Mouse (Mus musculus) frontal cortex, adult (tissue): Measurements from ENCODE around the gene Impg1.

ENCODE experiments used
- ATAC-seq: cut with Nextera tagmentation; 2 replicates; pipeline ENCODE4 v1.9.2; 2017; ENCODE audit warnings: mild to moderate bottlenecking, moderate library complexity, mixed read lengths; ENCODE audit not compliant: low TSS enrichment

Impg1 gene

GRCm38 (mm10) chr9:80465381-80465780, at the start of gene Impg1:
Gene Impg1, minus strand, starts transcription at chr9:80465481.
- peak; percentile 34; the same call in 1 of the 2 replicates for ATAC-seq

GRCm38 (mm10) chr9:80509464-80510153, 44.3 kb upstream of the Impg1 start:
- ATAC-seq = no peak

GRCm38 (mm10) chr9:80504496-80505012, 39.3 kb upstream of the Impg1 start:
- no peak for ATAC-seq

- ATAC-seq = no peak
Observed at GRCm38 (mm10) chr9:80491591-80491990, 26.3 kb upstream of the Impg1 start.

GRCm38 (mm10) chr9:80460420-80460819, 4.9 kb downstream of the Impg1 start:
- ATAC-seq = no peak

GRCm38 (mm10) chr9:80450467-80451261, 14.6 kb downstream of the Impg1 start:
- ATAC-seq = no peak

- ATAC-seq = no peak
Observed at GRCm38 (mm10) chr9:80441096-80441710, 24.1 kb downstream of the Impg1 start.

GRCm38 (mm10) chr9:80391404-80391803, 73.9 kb downstream of the Impg1 start:
- ATAC-seq = no peak

- ATAC-seq = no peak
Observed at GRCm38 (mm10) chr9:80391002-80391401, 74.3 kb downstream of the Impg1 start.

GRCm38 (mm10) chr9:80387890-80388289, 77.4 kb downstream of the Impg1 start:
- ATAC-seq = no peak

- peak; percentile 82 for ATAC-seq
Observed at GRCm38 (mm10) chr9:80386492-80386891, 78.8 kb downstream of the Impg1 start.

GRCm38 (mm10) chr9:80386000-80386399, 79.3 kb downstream of the Impg1 start:
- peak; percentile 52; the same call in 1 of the 2 replicates for ATAC-seq

GRCm38 (mm10) chr9:80382711-80383110, 82.6 kb downstream of the Impg1 start:
- no peak for ATAC-seq

- no peak for ATAC-seq
Observed at GRCm38 (mm10) chr9:80380078-80380645, 85.1 kb downstream of the Impg1 start.

- no peak for ATAC-seq
Observed at GRCm38 (mm10) chr9:80374100-80374499, 91.2 kb downstream of the Impg1 start.

GRCm38 (mm10) chr9:80373304-80373739, 92.0 kb downstream of the Impg1 start:
- ATAC-seq = peak; percentile 90

- no peak for ATAC-seq
Observed at GRCm38 (mm10) chr9:80368636-80369035, 96.6 kb downstream of the Impg1 start.

- ATAC-seq = no peak
Observed at GRCm38 (mm10) chr9:80367520-80368204, 97.6 kb downstream of the Impg1 start.

GRCm38 (mm10) chr9:80360063-80360462, 105.2 kb downstream of the Impg1 start:
- ATAC-seq = no peak

- peak; percentile 79 for ATAC-seq
Observed at GRCm38 (mm10) chr9:80351678-80352331, 113.5 kb downstream of the Impg1 start.

GRCm38 (mm10) chr9:80351295-80351677, 114.0 kb downstream of the Impg1 start:
- ATAC-seq = no peak
